Mouse (Mus musculus): ENCODE results near the gene Scaf8.

GRCm38 (mm10) chr17:3212105-3212504 lies 97.3 kb downstream of the Scaf8 start:
- TF ChIP-seq CTCF (conservative IDR thresholded peaks at IDR 0.05; ENCODE audit: insufficient read depth, insufficient read length, low read depth, low read length) (no peak), POLR2A (IDR thresholded peaks at IDR 0.05; ENCODE audit: low read depth, low read length) (no peak)
